Mouse (Mus musculus) yolk sac, embryonic 10.5 days (tissue): ENCODE measurements at regions not wholly inside any gene's neighbourhood (a gene's known extent, or its start where the extent isn't known, plus 50 kb on each side); places are given as distances from the start of the nearest gene placed in this dataset.
"Not testable (repeated sequence)": the region's sequence is repeated elsewhere in the genome, so short reads cannot be mapped to it uniquely, and the experiment has no call there.

Source experiments
- DNase-seq: peaks from one replicate; pipeline ENCODE4 v3.0.0-alpha.2; 2017; ENCODE audit warnings: low spot score

DNA sequence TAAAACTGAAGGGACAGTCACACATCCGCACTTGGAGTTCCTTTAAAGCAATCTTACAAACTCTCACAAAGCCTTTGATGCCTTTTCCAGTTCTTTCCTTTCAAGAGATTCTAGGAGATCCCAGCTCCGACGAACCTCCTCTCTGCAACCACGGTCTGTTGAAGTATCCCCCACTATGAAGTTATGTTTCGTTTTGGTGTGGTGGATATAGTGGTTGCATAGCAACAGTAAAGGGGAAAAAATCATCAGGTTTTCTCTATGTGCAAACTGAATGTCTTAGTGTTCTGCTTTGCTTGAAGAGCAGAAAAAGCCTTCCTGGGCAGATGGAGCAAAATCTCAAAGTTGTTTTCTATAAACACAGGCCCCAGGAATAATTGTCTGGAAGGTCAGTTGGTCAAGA lies 147.4 kb upstream of the Dlgap1 start:
- DNase-seq, result no peak

GRCm38 (mm10) chr17:69821901-69822300 lies 147.0 kb upstream of the Dlgap1 start:
- DNase-seq, result no peak

- no peak for DNase-seq
These were observed 146.0 kb upstream of the Dlgap1 start for GRCm38 (mm10) chr17:69822921-69823320.

- no peak for DNase-seq
These were observed 127.6 kb upstream of the Dlgap1 start for GRCm38 (mm10) chr17:69841308-69841707.

- DNase-seq, result no peak
These were observed 120.6 kb upstream of the Dlgap1 start for GRCm38 (mm10) chr17:69848306-69848705.

DNA sequence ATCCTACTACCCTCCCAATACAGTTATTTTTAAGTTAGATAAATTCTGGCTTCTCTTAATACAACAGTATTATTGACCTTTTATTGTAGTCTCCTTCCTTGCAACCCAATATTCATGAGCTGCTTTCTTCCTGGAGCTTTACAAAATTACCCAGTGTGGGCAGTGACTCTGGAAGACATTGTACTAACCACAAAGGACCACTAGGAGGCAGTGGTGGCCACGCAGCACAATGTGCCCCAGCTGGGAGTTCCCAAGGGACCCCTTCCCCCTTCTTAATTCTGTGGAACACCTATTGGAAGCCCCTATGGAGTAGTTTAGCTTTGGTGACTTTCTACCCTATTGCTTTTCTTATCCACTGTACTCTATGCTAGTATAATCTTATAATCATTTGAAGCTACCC lies 118.8 kb upstream of the Dlgap1 start:
- DNase-seq, result no peak

DNA sequence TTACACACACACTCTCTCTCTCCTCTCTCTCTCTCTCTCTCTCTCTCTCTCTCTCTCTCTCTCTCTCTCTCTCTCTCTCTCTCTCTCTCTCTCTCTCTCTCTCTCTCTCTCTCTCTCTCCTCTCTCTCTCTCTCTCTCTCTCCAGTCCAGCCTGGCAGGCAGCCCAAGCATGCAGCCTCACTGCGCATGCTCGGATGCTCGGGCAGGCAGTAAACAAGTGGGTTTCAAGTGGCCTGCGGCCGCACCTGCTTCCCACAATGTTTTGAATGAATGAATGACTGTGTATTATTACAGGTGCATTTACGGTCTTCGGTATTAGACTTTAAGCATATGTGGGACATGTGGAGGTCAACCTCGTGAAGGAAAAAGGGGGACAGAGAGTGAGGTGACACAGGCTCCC lies 88.9 kb upstream of the Dlgap1 start:
- DNase-seq, result not testable (repeated sequence)

DNA sequence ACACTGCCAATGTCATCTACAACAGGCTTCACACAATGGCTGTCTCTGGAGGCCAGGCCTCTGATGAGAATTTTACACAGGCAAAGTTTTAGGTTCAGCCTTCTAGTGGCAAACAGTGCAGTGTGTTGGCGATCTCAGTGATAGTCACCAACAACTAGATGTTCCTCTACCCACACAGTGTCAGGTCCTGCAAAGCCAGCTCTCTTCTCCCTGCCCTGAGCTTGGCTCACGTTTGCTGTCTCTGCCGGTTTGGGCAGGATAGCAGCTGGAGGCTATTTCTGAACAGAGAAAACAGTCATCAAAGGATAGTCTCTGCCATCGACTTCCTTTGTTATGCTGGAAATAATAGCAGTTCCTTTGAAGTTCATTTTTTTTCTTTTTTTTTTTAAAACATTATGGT lies 74.9 kb upstream of the Dlgap1 start:
- DNase-seq, result no peak
